In genomic region chr10:91249681-91250195, GRCm38 (mm10) we compare ENCODE assay signal across 9 mouse cellular contexts.
DNase-seq lines count a peak whose midpoint lies in the region; ATAC-seq and TF ChIP-seq lines count a peak whose summit lies in the region.
"Had no signal": no experiment of that assay in that cellular context is flagged by ENCODE, and none has a peak within 500 bp of the region (broad histone marks: within the 10 kb centered on the region; RNA-seq: fewer than 3 reads in every experiment).

No protein-coding gene starts in this region.

- WGBS in forebrain, embryonic 12.5 days = 68% methylated on average over 18 of the region's 18 CpGs
- 69% methylated on average over 18 of the region's 18 CpGs for WGBS in forebrain, embryonic 11.5 days
- 48% methylated on average over 18 of the region's 18 CpGs for WGBS in embryonic facial prominence, embryonic 14.5 days
- 36% methylated on average over 18 of the region's 18 CpGs for WGBS in limb, embryonic 11.5 days

- peak overlapping the region; percentile 17 for H3K4me2 ChIP-seq in forebrain, embryonic 12.5 days
- no peak overlapping the region for H3K4me2 ChIP-seq in forebrain, embryonic 11.5 days (ENCODE audit: low read depth, low read length, severe bottlenecking)
- peak overlapping the region; percentile 39 for H3K4me2 ChIP-seq in embryonic facial prominence, embryonic 14.5 days (ENCODE audit: low read depth, low read length)
- peak overlapping the region; percentile 33; the same call in 1 of the 2 replicates for H3K4me2 ChIP-seq in limb, embryonic 11.5 days (ENCODE audit: low read depth, severe bottlenecking)

- no peaks in the 10 kb centered on the region for H3K36me3 ChIP-seq in forebrain, embryonic 12.5 days (replicated peaks)
- H3K36me3 ChIP-seq in forebrain, embryonic 11.5 days (ENCODE audit: control insufficient read depth, insufficient read depth, low read length) = no peaks in the 10 kb centered on the region
- no peaks in the 10 kb centered on the region for H3K36me3 ChIP-seq in embryonic facial prominence, embryonic 14.5 days (ENCODE audit: control insufficient read depth, insufficient read depth, low read length)
- H3K36me3 ChIP-seq in limb, embryonic 11.5 days (ENCODE audit: control insufficient read depth, insufficient read depth, low read length) = no peaks in the 10 kb centered on the region

- H3K9ac ChIP-seq in forebrain, embryonic 12.5 days = no peak overlapping the region
- no peak overlapping the region for H3K9ac ChIP-seq in forebrain, embryonic 11.5 days (ENCODE audit: low read length)
- H3K9ac ChIP-seq in embryonic facial prominence, embryonic 14.5 days (ENCODE audit: low read depth, low read length) = no peak overlapping the region; the same call in 1 of the 2 replicates
- no peak overlapping the region; the same call in 1 of the 2 replicates for H3K9ac ChIP-seq in limb, embryonic 11.5 days (ENCODE audit: low read length)

- no peaks in the 10 kb centered on the region for H3K4me1 ChIP-seq in forebrain, embryonic 12.5 days
- H3K4me1 ChIP-seq in forebrain, embryonic 11.5 days (replicated peaks; ENCODE audit: control insufficient read depth, insufficient read depth, low read length) = no peaks in the 10 kb centered on the region
- peaks cover 7% of the 10 kb centered on the region; the same call in 1 of the 2 replicates for H3K4me1 ChIP-seq in embryonic facial prominence, embryonic 14.5 days (ENCODE audit: control insufficient read depth, insufficient read depth, low read length)
- no peaks in the 10 kb centered on the region for H3K4me1 ChIP-seq in limb, embryonic 11.5 days (ENCODE audit: control insufficient read depth, insufficient read depth, low read length)

- H3K27ac ChIP-seq in forebrain, embryonic 12.5 days = no peak overlapping the region
- H3K27ac ChIP-seq in forebrain, embryonic 11.5 days (ENCODE audit: low read depth, low read length) = no peak overlapping the region
- H3K27ac ChIP-seq in layer of hippocampus, adult 2 months = no peak overlapping the region
- no peak overlapping the region for H3K27ac ChIP-seq in embryonic facial prominence, embryonic 14.5 days (replicated peaks; ENCODE audit: low read depth, low read length)
- H3K27ac ChIP-seq in limb, embryonic 11.5 days (replicated peaks; ENCODE audit: low read depth, low read length) = no peak overlapping the region

- H3K9me3 ChIP-seq in forebrain, embryonic 12.5 days = no peaks in the 10 kb centered on the region
- no peaks in the 10 kb centered on the region for H3K9me3 ChIP-seq in forebrain, embryonic 11.5 days (ENCODE audit: control insufficient read depth, low read length)
- H3K9me3 ChIP-seq in embryonic facial prominence, embryonic 14.5 days (ENCODE audit: control insufficient read depth, low read length) = no peaks in the 10 kb centered on the region; the same call in 1 of the 2 replicates
- H3K9me3 ChIP-seq in limb, embryonic 11.5 days (ENCODE audit: control insufficient read depth, low read length) = no peaks in the 10 kb centered on the region

- no peaks in the 10 kb centered on the region for H3K27me3 ChIP-seq in forebrain, embryonic 12.5 days
- H3K27me3 ChIP-seq in forebrain, embryonic 11.5 days (ENCODE audit: control insufficient read depth, insufficient read depth, low read length) = no peaks in the 10 kb centered on the region
- no peaks in the 10 kb centered on the region for H3K27me3 ChIP-seq in embryonic facial prominence, embryonic 14.5 days (replicated peaks; ENCODE audit: control insufficient read depth, insufficient read depth, low read length)
- H3K27me3 ChIP-seq in limb, embryonic 11.5 days (ENCODE audit: control insufficient read depth, insufficient read depth, low read length) = no peaks in the 10 kb centered on the region

- no peak for ATAC-seq in forebrain, embryonic 12.5 days (ENCODE audit: low FRiP score)
- ATAC-seq in forebrain, embryonic 11.5 days (replicated peaks; ENCODE audit: low FRiP score) = no peak
- ATAC-seq in embryonic facial prominence, embryonic 14.5 days (ENCODE audit: low read depth) = no peak; the same call in 1 of the 2 replicates
- no peak for ATAC-seq in limb, embryonic 11.5 days (ENCODE audit: insufficient number of reproducible peaks, low FRiP score, low TSS enrichment, low read depth)

- no peak for DNase-seq in forebrain, embryonic 11.5 days (ENCODE audit: low spot score)
- no peak for DNase-seq in layer of hippocampus, adult 2 months (ENCODE audit: low spot score in 2 of 2)
- DNase-seq in layer of hippocampus, adult 8-10 months (ENCODE audit: low spot score in 2 of 2) = no peak
- DNase-seq in embryonic facial prominence, embryonic 14.5 days (ENCODE audit: low spot score) = no peak
- no peak for DNase-seq in limb, embryonic 11.5 days (ENCODE audit: low spot score)
- DNase-seq in adrenal gland, adult 18-20 months (ENCODE audit: low spot score in 2 of 2) = no peak
- no peak for DNase-seq in natural killer cell, adult 2 months (ENCODE audit: low spot score in 2 of 2)

- no peak overlapping the region for H3K4me3 ChIP-seq in forebrain, embryonic 12.5 days (replicated peaks)
- H3K4me3 ChIP-seq in forebrain, embryonic 11.5 days (ENCODE audit: low read depth, low read length) = no peak overlapping the region
- H3K4me3 ChIP-seq in layer of hippocampus, adult 2 months = peak overlapping the region; percentile 43
- H3K4me3 ChIP-seq in embryonic facial prominence, embryonic 14.5 days (ENCODE audit: low read depth, low read length) = peak overlapping the region; percentile 21; the same call in 1 of the 2 replicates
- H3K4me3 ChIP-seq in limb, embryonic 11.5 days (ENCODE audit: low read depth, low read length) = no peak overlapping the region
- H3K4me3 ChIP-seq: myocyte had no signal

- TF ChIP-seq CTCF in layer of hippocampus, adult 2 months (conservative IDR thresholded peaks at IDR 0.05) = no peak

Comparison
In these comparisons a context has a peak if more than half of its experiments do, and no peak if none do; other contexts are left out.
1. H3K4me3 ChIP-seq: peak in layer of hippocampus, adult 2 months (single experiment) and embryonic facial prominence, embryonic 14.5 days (single experiment); none in forebrain, embryonic 12.5 days (single experiment), forebrain, embryonic 11.5 days (single experiment) and limb, embryonic 11.5 days (single experiment).